Mouse (Mus musculus) small intestine, adult 2 months (tissue): Measurements from ENCODE around the gene Npepps. TPM values are rescaled to one million over a fixed set of nuclear protein-coding genes. Genes with fewer than 3 reads are reported as not detected.
"Not testable (repeated sequence)": the region's sequence is repeated elsewhere in the genome, so short reads cannot be mapped to it uniquely, and the experiment has no call there.

Experiments used
- H3K27ac ChIP-seq: fragments of 200-500 bp; 2 replicates; pipeline ENCODE4 v1.5.1; 2012; ENCODE audit warnings: low read depth, low read length, control low read depth, inconsistent platforms; ENCODE audit not compliant: insufficient read depth
- H3K27me3 ChIP-seq: fragments of 200-500 bp; 2 replicates; pipeline ENCODE4 v1.6.1; 2012; ENCODE audit warnings: mild to moderate bottlenecking, moderate library complexity, low read length, inconsistent platforms; ENCODE audit not compliant: control insufficient read depth, insufficient read depth
- H3K36me3 ChIP-seq: fragments of 200-500 bp; 2 replicates; pipeline ENCODE4 v1.6.1; 2012; ENCODE audit warnings: mild to moderate bottlenecking, low read length, control low read depth, inconsistent platforms; ENCODE audit not compliant: control insufficient read depth, insufficient read depth
- H3K4me1 ChIP-seq: fragments of 200-500 bp; 2 replicates; pipeline ENCODE4 v1.6.1; 2012; ENCODE audit warnings: low read length, inconsistent platforms, mixed read lengths; ENCODE audit not compliant: control insufficient read depth, insufficient read depth, insufficient read length
- H3K4me3 ChIP-seq: fragments of 200-500 bp; 2 replicates; pipeline ENCODE4 v1.5.1; 2012; ENCODE audit warnings: low read depth, mild to moderate bottlenecking, control low read depth, inconsistent platforms, low read length, moderate library complexity
- CTCF ChIP-seq: fragments of 200-500 bp; IDR thresholded peaks from 2 replicates; pipeline ENCODE4 v1.5.1; 2012; ENCODE audit warnings: low read depth, mild to moderate bottlenecking, control low read depth, inconsistent platforms, low read length, moderate library complexity, mixed read lengths; ENCODE audit not compliant: insufficient replicate concordance, insufficient read length; ENCODE audit errors: extremely low read depth
- POLR2A ChIP-seq: fragments of 200-500 bp; IDR thresholded peaks from 2 replicates; pipeline ENCODE4 v1.6.1; 2012; ENCODE audit warnings: low read depth, mild to moderate bottlenecking, control low read depth, inconsistent platforms, low read length, moderate library complexity
- WGBS: fragments of 180-500 bp; shearing (Covaris S2); methylation state at CpG from one replicate; pipeline ENCODE4 v1.1.7; 2018; 5-methylcytosine and 5-hydroxymethylcytosine counted together
- polyA plus RNA-seq: library from polyadenylated mRNA; depleted of rRNA; stranded (reverse); fragments of >200 nt; gene quantifications from 2 replicates; pipeline ENCODE4 v1.2.3, GENCODE M21; 2012

Npepps gene
- polyA plus RNA-seq, 1 experiment = 27.3 TPM

DNA sequence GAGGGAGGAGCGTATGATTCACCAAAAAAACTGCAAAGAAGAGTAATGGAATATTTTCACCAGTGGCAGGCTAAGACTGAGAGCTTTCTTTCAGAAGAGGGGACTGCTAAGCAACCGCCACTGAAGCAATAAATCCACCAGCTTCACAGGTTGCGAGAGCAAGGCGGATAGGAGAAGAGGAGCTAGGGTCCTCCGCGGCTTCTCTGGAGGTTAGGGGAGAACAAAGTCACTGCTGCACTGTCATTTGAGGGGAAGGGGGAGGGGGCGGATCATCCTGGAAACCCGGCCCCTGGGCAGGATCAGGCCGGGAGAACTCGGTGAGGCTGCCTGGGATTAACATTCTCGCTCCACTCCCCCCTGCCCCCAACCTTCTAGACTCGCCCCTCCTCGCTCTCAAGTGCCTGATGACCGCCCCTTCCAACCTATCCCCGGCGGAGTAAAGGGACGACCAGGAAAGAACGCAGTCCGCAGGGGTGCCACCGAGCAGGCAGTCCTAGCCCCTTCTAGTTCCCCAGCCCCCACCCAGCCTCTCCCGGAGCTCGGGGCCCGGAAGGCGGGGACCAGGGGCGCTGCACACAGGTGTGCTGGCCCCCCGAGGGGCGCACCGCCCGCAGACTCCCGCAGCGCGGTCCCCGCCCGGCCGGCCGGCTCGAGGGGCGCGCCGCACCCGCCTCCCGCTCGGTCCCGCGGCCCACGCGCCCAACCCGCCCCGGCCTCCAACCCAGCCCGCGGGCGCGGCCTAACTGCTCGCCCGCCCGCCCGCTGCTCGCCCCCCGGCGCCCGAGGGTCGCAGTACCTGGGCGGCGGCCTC, 828 bp downstream of the Npepps start:
- WGBS = 1% methylated on average over 61 of the region's 64 CpGs
- Histone ChIP-seq H3K27me3 (no peaks in the 10 kb centered on the region), H3K4me1 (peaks cover 3% of the 10 kb centered on the region; the same call in 1 of the 2 replicates), H3K36me3 (no peaks in the 10 kb centered on the region), H3K27ac (peak overlapping the region; percentile 82), H3K4me3 (peak overlapping the region; percentile 97)
- TF ChIP-seq POLR2A (peak; percentile 28; the same call in 1 of the 2 replicates), CTCF (no peak)

DNA sequence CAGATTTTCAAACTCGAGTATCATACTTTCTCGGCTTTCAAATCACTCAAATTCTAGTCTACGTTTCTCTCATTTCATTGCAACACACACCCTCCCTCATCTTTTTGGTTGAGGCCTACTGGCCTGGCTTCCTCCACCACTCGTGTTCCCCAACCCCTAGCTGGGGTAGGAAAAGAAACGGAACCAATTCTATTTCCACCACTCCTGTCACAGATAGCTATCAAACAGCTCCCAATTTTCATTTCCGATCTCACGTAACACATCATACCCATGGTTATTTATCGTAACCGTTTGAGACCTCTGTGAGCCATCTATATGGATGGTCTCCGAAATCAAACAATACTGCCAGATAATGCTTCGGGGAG, 1.4 kb downstream of the Npepps start:
- Histone ChIP-seq H3K4me1 (peaks cover 6% of the 10 kb centered on the region; the same call in 1 of the 2 replicates), H3K27ac (peak overlapping the region; percentile 82), H3K36me3 (no peaks in the 10 kb centered on the region), H3K4me3 (peak overlapping the region; percentile 97), H3K27me3 (no peaks in the 10 kb centered on the region)
- 4% methylated on average over 11 of the region's 11 CpGs for WGBS
- TF ChIP-seq CTCF = no peak

DNA sequence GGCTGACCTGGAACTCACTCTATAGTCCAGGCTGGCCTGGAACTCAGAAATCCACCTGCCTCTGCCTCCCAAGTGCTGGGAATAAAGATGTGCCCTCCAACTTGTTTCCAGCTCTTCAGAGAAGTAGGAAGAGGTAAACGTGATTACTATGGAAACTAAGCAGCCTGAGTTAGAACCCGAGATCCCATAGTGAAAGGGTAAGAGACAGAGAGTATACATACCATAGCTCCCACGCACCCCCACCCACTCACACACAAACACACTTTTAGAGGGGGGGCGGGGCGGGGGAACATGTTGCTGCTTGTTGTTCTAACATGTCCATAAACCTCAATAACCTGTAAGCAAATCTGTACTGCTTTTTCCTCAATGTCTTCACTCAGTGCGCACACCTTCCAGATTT, 2.0 kb downstream of the Npepps start:
- H3K4me3 ChIP-seq = peak overlapping the region; percentile 97; the same call in 1 of the 2 replicates
- no peaks in the 10 kb centered on the region for H3K27me3 ChIP-seq
- H3K27ac ChIP-seq = peak overlapping the region; percentile 82
- WGBS = 28% methylated on average over 6 of the region's 6 CpGs
- TF ChIP-seq CTCF (no peak), POLR2A (no peak)
- no peaks in the 10 kb centered on the region for H3K36me3 ChIP-seq
- H3K4me1 ChIP-seq = peaks cover 6% of the 10 kb centered on the region

DNA sequence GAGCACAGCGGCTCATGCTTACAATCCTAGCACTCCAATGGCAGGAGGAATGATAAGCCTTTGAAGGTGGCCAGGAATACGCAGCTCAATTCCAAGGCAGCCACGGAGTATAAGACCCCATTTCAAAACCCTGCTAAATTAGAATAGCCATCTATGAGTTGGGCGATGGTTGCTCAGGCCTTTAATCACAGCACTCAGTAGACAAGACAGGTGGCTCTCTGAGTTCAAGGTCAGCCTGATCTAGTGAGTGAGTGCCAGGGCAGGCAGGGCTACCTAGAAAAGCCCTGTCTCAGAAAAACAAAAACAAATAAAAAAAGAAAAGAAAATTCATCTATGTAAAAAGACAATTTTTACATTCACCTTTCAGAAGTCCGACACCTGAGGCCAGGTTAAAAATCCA, 3.3 kb downstream of the Npepps start:
- H3K27me3 ChIP-seq = no peaks in the 10 kb centered on the region
- WGBS = 30% methylated on average over 5 of the region's 5 CpGs
- no peaks in the 10 kb centered on the region for H3K36me3 ChIP-seq
- TF ChIP-seq CTCF (no peak), POLR2A (no peak)
- no peak overlapping the region for H3K4me3 ChIP-seq
- peak overlapping the region; percentile 36; the same call in 1 of the 2 replicates for H3K27ac ChIP-seq
- peaks cover 6% of the 10 kb centered on the region for H3K4me1 ChIP-seq

DNA sequence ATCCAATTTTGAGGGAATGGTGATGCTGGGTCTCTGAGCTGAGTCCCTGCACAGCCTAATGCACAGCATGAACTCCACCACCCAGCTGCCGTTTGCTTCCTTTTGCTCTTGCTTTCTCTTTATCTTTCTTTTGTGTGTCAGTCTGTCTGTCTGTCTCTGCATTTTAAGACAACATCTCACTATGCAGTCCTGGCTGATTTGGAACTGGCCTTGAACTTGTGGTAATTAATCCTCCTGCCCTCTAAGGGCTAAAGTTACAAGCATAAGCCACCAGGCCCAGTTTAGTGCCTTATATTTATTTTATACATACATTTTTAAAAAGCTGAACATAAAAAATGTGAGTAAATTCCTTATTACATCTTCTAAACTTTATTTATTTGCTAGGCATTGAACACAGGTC, 4.4 kb downstream of the Npepps start:
- 13% methylated on average over 1 of the region's 1 CpGs for WGBS
- H3K27me3 ChIP-seq = no peaks in the 10 kb centered on the region
- H3K4me3 ChIP-seq = no peak overlapping the region
- peak overlapping the region; percentile 96 for H3K27ac ChIP-seq
- H3K4me1 ChIP-seq = peaks cover 6% of the 10 kb centered on the region
- no peaks in the 10 kb centered on the region for H3K36me3 ChIP-seq
- TF ChIP-seq POLR2A = no peak
- TF ChIP-seq CTCF = no peak

DNA sequence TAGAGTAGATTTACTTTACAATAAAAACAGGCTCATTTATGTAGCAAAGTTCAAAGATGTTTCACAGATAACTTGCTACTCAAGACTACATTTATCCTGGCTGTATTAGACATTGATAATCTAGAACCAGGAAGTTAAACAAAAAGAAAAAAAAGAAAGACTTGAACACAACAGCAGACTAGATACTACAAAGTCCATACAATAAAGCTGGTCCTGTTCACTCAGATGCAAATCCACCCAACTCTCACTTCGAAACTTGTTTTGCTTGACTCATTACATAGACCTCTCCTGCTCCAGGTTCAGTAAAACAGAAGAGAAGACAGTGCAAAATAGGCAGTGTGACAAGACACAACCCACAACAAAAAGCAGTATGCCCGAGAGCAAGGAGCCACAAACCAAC, 5.1 kb downstream of the Npepps start:
- no peaks in the 10 kb centered on the region for H3K36me3 ChIP-seq
- H3K4me1 ChIP-seq = peaks cover 6% of the 10 kb centered on the region
- TF ChIP-seq POLR2A (no peak), CTCF (no peak)
- H3K4me3 ChIP-seq = no peak overlapping the region
- WGBS = 23% methylated on average over 2 of the region's 2 CpGs
- no peaks in the 10 kb centered on the region for H3K27me3 ChIP-seq
- H3K27ac ChIP-seq = peak overlapping the region; percentile 96

DNA sequence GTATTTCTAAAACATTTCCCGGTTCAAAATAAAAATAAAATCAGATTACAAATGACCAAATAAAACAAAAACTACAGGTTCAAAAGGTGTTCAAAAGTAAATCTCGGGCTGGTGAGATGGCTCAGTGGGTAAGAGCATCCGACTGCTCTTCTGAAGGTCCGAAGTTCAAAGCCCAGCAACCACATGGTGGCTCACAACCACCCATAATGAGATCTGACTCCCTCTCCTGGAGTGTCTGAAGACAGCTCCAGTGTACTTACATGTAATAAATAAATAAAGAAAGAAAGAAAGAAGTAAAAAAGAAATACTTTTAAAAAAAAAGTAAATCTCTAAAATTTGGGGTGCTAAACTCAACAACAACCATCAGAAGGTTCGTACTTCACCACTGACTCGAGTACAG, 5.5 kb downstream of the Npepps start:
- H3K27ac ChIP-seq = peak overlapping the region; percentile 84
- 36% methylated on average over 6 of the region's 6 CpGs for WGBS
- not testable (repeated sequence) for H3K27me3 ChIP-seq, H3K4me1 ChIP-seq, H3K4me3 ChIP-seq, H3K36me3 ChIP-seq

DNA sequence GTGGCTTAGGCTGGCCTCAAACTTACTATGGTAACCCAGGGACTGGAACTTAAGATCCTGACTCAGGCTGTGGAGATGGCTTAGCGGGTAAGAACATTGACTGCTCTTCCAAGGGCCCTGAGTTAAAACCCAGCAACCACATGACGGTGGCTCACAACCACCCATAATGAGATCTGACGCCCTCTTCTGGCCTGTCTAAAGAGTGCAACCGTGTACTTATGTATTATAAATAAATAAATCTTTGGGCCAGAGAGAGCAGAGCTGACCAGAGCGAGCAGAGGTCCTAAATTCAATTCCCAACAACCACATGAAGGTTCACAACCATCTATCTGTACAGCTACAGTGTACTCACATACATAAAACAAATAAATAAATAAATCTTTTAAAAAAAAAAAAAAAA, 6.8 kb downstream of the Npepps start:
- Histone ChIP-seq H3K4me3 (no peak overlapping the region), H3K27ac (no peak overlapping the region), H3K4me1 (peaks cover 6% of the 10 kb centered on the region), H3K36me3 (no peaks in the 10 kb centered on the region), H3K27me3 (no peaks in the 10 kb centered on the region)
- WGBS = 80% methylated on average over 5 of the region's 5 CpGs
- TF ChIP-seq CTCF (peak; percentile 22; the same call in 1 of the 2 replicates), POLR2A (no peak)
